Mouse (Mus musculus) megakaryocyte-erythroid progenitor cell, adult 5 weeks (primary cell): ENCODE results near the gene Gm42791. TPM values are rescaled to one million over a fixed set of nuclear protein-coding genes. Genes with fewer than 3 reads are reported as not detected.

Source experiments
- polyA plus RNA-seq: library from polyadenylated mRNA; stranded (reverse); fragments of >175 nt; gene quantifications from 2 replicates; pipeline ENCODE4 v1.2.3, GENCODE M21; 2012

The Gm42791 gene
- polyA plus RNA-seq: not detected in 2 replicates

DNA sequence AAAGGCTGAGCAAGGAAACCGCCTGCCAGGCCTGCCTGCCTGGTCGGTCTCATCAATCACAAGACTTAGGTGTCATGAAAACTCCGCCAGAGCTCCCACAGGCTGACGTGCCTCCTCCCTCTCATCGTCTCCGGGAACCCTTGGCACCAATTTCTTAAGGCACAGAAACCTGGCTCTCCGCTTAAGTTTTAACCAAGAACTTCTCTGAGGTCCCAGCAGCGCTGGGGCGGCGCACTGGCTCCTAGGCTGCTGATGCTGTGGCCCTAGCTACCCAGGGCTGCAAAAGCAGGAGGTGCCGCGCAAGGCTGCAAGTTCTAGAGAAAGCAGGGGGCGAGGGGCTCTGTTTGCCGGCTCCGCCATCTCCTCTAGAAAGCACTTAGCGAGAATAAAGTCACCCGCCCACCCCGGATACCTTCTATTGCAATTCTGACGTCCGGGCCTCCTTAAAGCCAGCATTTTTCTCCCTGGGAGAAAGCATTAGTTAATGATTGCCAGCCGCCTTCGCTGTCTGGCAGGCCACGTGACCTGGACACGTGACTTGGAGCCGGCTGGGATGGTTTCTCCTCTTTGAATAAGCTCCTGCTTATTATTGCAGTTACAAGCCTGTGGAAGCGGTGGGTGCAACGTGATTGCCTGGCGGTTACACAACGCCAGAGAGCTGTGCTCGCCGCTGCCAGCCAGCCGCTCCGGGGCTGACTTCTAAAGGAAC is at the start of gene Gm42791:
TSS of gene Gm42791 (minus strand) at position 442 of the 709 bp plus-strand sequence.

DNA sequence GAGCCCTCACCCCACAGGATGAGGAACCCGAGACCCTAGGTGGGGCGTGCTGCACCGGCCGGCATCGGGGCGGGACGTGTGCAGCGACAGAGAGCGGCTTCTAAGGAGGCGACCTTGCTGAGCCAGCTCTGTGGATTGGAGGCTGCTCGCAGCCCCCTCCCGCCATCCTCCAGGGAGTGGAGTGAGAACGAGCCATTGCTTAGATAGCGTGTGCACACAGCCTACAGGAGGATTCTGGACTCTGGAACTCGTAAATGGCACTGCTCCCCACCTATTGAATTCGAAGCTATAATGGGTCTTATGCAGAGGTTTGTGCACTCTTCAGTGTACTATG is 65.9 kb downstream of the Gm42791 start, which contains the start of gene Katnal1:
TSS of gene Katnal1 (minus strand) at position 205 of the 334 bp plus-strand sequence.

Other genes with a start within 250 kb of the Gm42791 start
- gene Katnal1, start 65.8 kb downstream of the Gm42791 start, polyA plus RNA-seq: 5.6 TPM in 2 replicates
- 2.8 and 3.0 TPM in 2 replicates for gene Uspl1, start 189.2 kb upstream of the Gm42791 start, polyA plus RNA-seq
- gene Hmgb1, start 189.3 kb upstream of the Gm42791 start, polyA plus RNA-seq: 1,013 and 1,089 TPM in 2 replicates